Mouse (Mus musculus): ENCODE results near the gene Zfp319.

GRCm38 (mm10) chr8:95377101-95377500 lies 45.4 kb upstream of the Zfp319 start:
- no peak for TF ChIP-seq CTCF (IDR thresholded peaks at IDR 0.05; ENCODE audit: insufficient read depth, low read depth, low read length)
- TF ChIP-seq POLR2A (IDR thresholded peaks at IDR 0.05; ENCODE audit: insufficient read depth, low read depth, low read length): no peak
